8 mouse cellular contexts compared by ENCODE assay signal in the genomic region with DNA sequence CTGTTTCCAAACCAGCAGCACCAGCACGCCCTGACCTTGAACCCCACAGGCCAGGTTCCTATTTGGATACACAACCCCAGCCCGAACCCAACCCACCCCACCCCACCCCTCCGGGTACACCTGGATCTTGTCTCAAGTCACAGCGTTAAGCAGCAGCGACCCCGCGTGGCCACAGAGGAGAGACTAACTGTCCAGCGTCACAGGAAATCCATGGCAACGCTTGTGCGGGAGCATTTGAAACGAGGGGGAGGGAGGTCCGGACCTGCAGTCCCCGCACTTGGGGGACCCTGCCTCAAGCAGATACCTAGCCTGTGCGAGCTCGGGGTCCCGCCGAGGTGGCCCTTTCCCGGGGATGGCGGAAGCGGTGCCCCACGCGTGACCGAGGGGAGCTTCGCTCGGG. TPM values are rescaled to one million over a fixed set of nuclear protein-coding genes. Genes with fewer than 3 reads are reported as not detected.
DNase-seq lines count a peak whose midpoint lies in the region; ATAC-seq and TF ChIP-seq lines count a peak whose summit lies in the region.

No protein-coding gene starts in this region.

- peak; percentile 43 for TF ChIP-seq CTCF in E14TG2a.4 (conservative IDR thresholded peaks at IDR 0.05; ENCODE audit: low read length)
- TF ChIP-seq CTCF in testis, adult 2 months (IDR thresholded peaks at IDR 0.05; ENCODE audit: control insufficient read depth, insufficient read depth, insufficient replicate concordance, low read depth, low read length) = peak; percentile 77; the same call in 1 of the 2 replicates

- TF ChIP-seq POLR2A in testis, adult 2 months (IDR thresholded peaks at IDR 0.05; ENCODE audit: control insufficient read depth, low read depth, low read length) = peak; percentile 79; the same call in 1 of the 2 replicates

- DNase-seq in c-Kit-positive CD71-negative TER-119-negative erythroid progenitor cells, embryonic 14.5 days (ENCODE audit: low read depth) = peak; percentile 93
- DNase-seq in heart, postnatal 10 days = peak; percentile 87 to 91
- DNase-seq in kidney, postnatal 4 days = peak; percentile 94 to 95
- peak; percentile 83 to 90 for DNase-seq in lung, adult 18-20 months

- WGBS in forebrain, embryonic 13.5 days = under 1% methylated on average over 24 of the region's 25 CpGs
- WGBS in neural tube, embryonic 14.5 days = under 1% methylated on average over 25 of the region's 25 CpGs

- no peaks in the 10 kb centered on the region for H3K36me3 ChIP-seq in E14TG2a.4 (ENCODE audit: insufficient read depth, low read length)
- H3K36me3 ChIP-seq in forebrain, embryonic 13.5 days (ENCODE audit: poor library complexity, severe bottlenecking) = no peaks in the 10 kb centered on the region
- H3K36me3 ChIP-seq in neural tube, embryonic 14.5 days (ENCODE audit: control insufficient read depth, insufficient read depth, low read length) = no peaks in the 10 kb centered on the region
- peaks cover 4% of the 10 kb centered on the region for H3K36me3 ChIP-seq in testis, adult 2 months (ENCODE audit: control insufficient read depth, insufficient read depth, low read length)

- peak overlapping the region; percentile 96 for H3K4me3 ChIP-seq in E14TG2a.4 (replicated peaks; ENCODE audit: low read length)
- H3K4me3 ChIP-seq in forebrain, embryonic 13.5 days = peak overlapping the region; percentile 54
- peak overlapping the region; percentile 56 for H3K4me3 ChIP-seq in neural tube, embryonic 14.5 days (ENCODE audit: low read depth, low read length)
- H3K4me3 ChIP-seq in testis, adult 2 months (ENCODE audit: control insufficient read depth, low read depth, low read length) = peak overlapping the region; percentile 91

- H3K9me3 ChIP-seq in E14TG2a.4 (ENCODE audit: low read length) = no peaks in the 10 kb centered on the region
- no peaks in the 10 kb centered on the region for H3K9me3 ChIP-seq in forebrain, embryonic 13.5 days (replicated peaks)
- H3K9me3 ChIP-seq in neural tube, embryonic 14.5 days (ENCODE audit: control insufficient read depth, low read length) = no peaks in the 10 kb centered on the region

- H3K4me2 ChIP-seq in forebrain, embryonic 13.5 days = peak overlapping the region; percentile 97
- H3K4me2 ChIP-seq in neural tube, embryonic 14.5 days (ENCODE audit: low read depth, low read length) = peak overlapping the region; percentile 97

- H3K27me3 ChIP-seq in E14TG2a.4 (ENCODE audit: insufficient read depth, low read length) = no peaks in the 10 kb centered on the region; the same call in 1 of the 2 replicates
- H3K27me3 ChIP-seq in forebrain, embryonic 13.5 days = peaks cover 30% of the 10 kb centered on the region
- 0 out of 2 replicates have a peak, but pooled peaks cover 2% of the 10 kb centered on the region for H3K27me3 ChIP-seq in neural tube, embryonic 14.5 days (ENCODE audit: control insufficient read depth, insufficient read depth, low read length)
- 0 out of 2 replicates have a peak, but pooled peaks cover 1% of the 10 kb centered on the region for H3K27me3 ChIP-seq in testis, adult 2 months (ENCODE audit: control insufficient read depth, insufficient read depth, low read length)

- H3K9ac ChIP-seq in forebrain, embryonic 13.5 days = peak overlapping the region; percentile 64
- H3K9ac ChIP-seq in neural tube, embryonic 14.5 days (replicated peaks; ENCODE audit: low read depth, low read length) = peak overlapping the region; percentile 60

- H3K27ac ChIP-seq in forebrain, embryonic 13.5 days = no peak overlapping the region
- H3K27ac ChIP-seq in neural tube, embryonic 14.5 days (ENCODE audit: low read depth, low read length) = no peak overlapping the region
- H3K27ac ChIP-seq in testis, adult 2 months (ENCODE audit: control insufficient read depth, insufficient read depth, low read depth, low read length) = peak overlapping the region; percentile 93

- intact Hi-C loops in heart, postnatal 10 days (cut with DNase I) = loop anchor here (1.0 to 5.0 kb wide), 2 partner anchors 90 to 172 kb away; partner anchors contain the start of genes Anks1 and Taf11

- ATAC-seq in forebrain, embryonic 13.5 days = peak; percentile 56
- ATAC-seq in neural tube, embryonic 14.5 days (ENCODE audit: low read depth) = peak; percentile 56

- H3K4me1 ChIP-seq in E14TG2a.4 (replicated peaks; ENCODE audit: low read depth, low read length) = peaks cover 62% of the 10 kb centered on the region
- peaks cover 6% of the 10 kb centered on the region; the same call in 1 of the 2 replicates for H3K4me1 ChIP-seq in forebrain, embryonic 13.5 days
- H3K4me1 ChIP-seq in neural tube, embryonic 14.5 days (ENCODE audit: control insufficient read depth, insufficient read depth, low read length) = no peaks in the 10 kb centered on the region
- H3K4me1 ChIP-seq in testis, adult 2 months (ENCODE audit: control insufficient read depth, insufficient read depth, low read length) = peaks cover 12% of the 10 kb centered on the region

RNA-seq across cellular contexts. Expression of gene Tcp11, which starts 0.8 kb away (rescaled TPM):
- 1.4 TPM in 2 replicates for polyA plus RNA-seq in forebrain, embryonic 13.5 days (2015; fragmentation: Nextera tagmentation; extraction: Ambion mirVana)
- under 1 TPM; 0.12 to 0.25 TPM for total RNA-seq in heart, postnatal 10 days (2021)
- polyA plus RNA-seq in neural tube, embryonic 14.5 days (2014; fragmentation: Nextera tagmentation; extraction: Ambion mirVana) = 0.79 and 1.7 TPM in 2 replicates
- 4,001 and 4,433 TPM in 2 replicates for polyA plus RNA-seq in testis, adult 2 months (2012; rRNA removed)

Comparison
In these comparisons a context has a peak if more than half of its experiments do, and no peak if none do; other contexts are left out.
1. RNA of gene Tcp11, which starts 0.8 kb away (polyA plus RNA-seq): 4,001 to 4,433 TPM in testis, adult 2 months; 1.4 TPM in forebrain, embryonic 13.5 days and 0.79 to 1.7 TPM in neural tube, embryonic 14.5 days; every median in the first group is over 1,000 times any median in the second.
2. Peak in every context shown above with its lines, with median percentiles within 50 percentile points of each other: H3K4me3 ChIP-seq and DNase-seq.